Mouse (Mus musculus) brain, embryonic 14.5 days (tissue): Measurements from ENCODE around the gene Tom1l1.

Experiments
- CTCF ChIP-seq: fragments of 200-500 bp; IDR thresholded peaks from 2 replicates; pipeline ENCODE4 v1.5.1; 2012; ENCODE audit warnings: inconsistent platforms, mild to moderate bottlenecking, moderate library complexity, borderline replicate concordance; ENCODE audit not compliant: insufficient read depth, insufficient read length; ENCODE audit errors: extremely low read depth
- POLR2A ChIP-seq: fragments of 200-500 bp; IDR thresholded peaks from 2 replicates; pipeline ENCODE4 v1.6.1; 2012; ENCODE audit warnings: mild to moderate bottlenecking, inconsistent platforms, borderline replicate concordance; ENCODE audit not compliant: poor library complexity, insufficient read depth, insufficient read length, severe bottlenecking; ENCODE audit errors: extremely low read depth

DNA sequence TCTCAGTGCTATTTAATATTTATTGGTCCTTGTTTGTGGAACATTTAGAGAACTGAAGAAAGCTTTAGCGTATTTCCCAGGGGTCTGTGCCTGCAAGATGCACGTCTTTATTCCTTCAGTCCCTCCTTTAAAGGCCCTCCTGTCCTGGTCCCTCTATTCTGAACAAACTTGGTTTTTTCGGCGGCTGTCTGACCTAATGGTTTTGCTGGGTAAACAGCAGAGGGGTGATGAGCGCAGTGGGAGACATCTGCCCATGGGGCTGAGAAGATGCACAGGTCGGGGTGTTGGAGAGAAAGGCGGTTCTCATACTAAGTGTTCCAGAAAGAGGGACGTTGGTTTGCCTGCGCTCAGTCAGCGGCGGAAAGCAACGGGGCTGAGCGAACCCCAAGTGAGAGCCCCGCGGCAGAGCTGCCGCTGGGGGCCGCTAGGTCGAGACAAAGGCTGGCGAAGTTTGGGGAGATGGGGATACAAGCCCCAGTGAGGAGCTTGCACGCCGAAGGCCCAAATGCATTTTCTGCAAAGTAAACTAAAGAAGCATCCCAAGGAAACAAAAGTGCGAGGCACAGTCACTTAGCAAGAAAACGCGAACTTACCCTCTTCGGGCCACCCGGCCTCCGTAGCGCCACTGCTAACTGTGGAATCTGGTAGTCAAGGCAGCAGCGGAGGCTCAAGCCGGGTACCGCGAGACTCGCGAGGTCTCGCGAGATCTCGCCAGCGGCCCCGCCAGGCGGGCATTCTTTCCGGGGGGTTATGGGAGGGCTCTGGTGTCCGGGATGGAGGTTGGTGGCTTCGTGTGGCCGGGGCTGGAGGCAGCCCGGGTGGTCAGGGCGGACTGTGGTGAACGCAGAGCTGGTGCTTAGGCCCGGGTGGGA lies 50.5 kb downstream of the Tom1l1 start, which contains the start of the genes Stxbp4 and Cox11:
- TF ChIP-seq POLR2A (peak; percentile 83; the same call in 1 of the 2 replicates), CTCF (peak; percentile 40)
